Mouse (Mus musculus): ENCODE data around the gene Gon7. TPM values are rescaled to one million over a fixed set of nuclear protein-coding genes. Genes with fewer than 3 reads are reported as not detected.

The Gon7 gene
- polyA plus RNA-seq, 1 experiment from 2014 or later, result 15.1 TPM

GRCm38 (mm10) chr12:102744839-102745238 is 12.8 kb downstream of the Gon7 start:
- Histone ChIP-seq H3K4me1 (ENCODE audit: insufficient read depth, low read depth, low read length) (peaks cover 5% of the 10 kb centered on the region; the same call in 1 of the 2 replicates), H3K36me3 (ENCODE audit: insufficient read depth, low read length) (no peaks in the 10 kb centered on the region), H3K4me3 (ENCODE audit: low read depth, low read length) (0 out of 2 replicates have a peak overlapping the region, but pooled peaks have one; percentile 74), H3K9me3 (ENCODE audit: low read length) (no peaks in the 10 kb centered on the region), H3K27me3 (replicated peaks; ENCODE audit: insufficient read depth, low read length) (no peaks in the 10 kb centered on the region), H3K27ac (ENCODE audit: low read length) (no peak overlapping the region), H3K4me2 (replicated peaks; ENCODE audit: low read depth, low read length) (peak overlapping the region; percentile 92; the same call in 1 of the 2 replicates), H3K9ac (replicated peaks; ENCODE audit: low read depth) (no peak overlapping the region)
- ATAC-seq, result no peak
- TF ChIP-seq CTCF (IDR thresholded peaks at IDR 0.05) (0 out of 2 replicates have a peak, but pooled peaks have one; percentile 17), EP300 (IDR thresholded peaks at IDR 0.05) (no peak)
- peak; percentile 52 for DNase-seq (ENCODE audit: low spot score)
- 46% methylated on average over 6 of the region's 6 CpGs for WGBS

GRCm38 (mm10) chr12:102743589-102744574 is 13.7 kb downstream of the Gon7 start, which contains the start of the genes Moap1 and Tmem251:
Gene Moap1, minus strand, starts transcription at chr12:102743661.
Gene Tmem251, plus strand, starts transcription at chr12:102743762.
- peaks cover 5% of the 10 kb centered on the region; the same call in 1 of the 2 replicates for H3K4me1 ChIP-seq (ENCODE audit: insufficient read depth, low read depth, low read length)
- H3K9ac ChIP-seq (replicated peaks; ENCODE audit: low read depth), result peak within 1 kb of the TSS; percentile 73
- no peaks in the 10 kb centered on the region for H3K27me3 ChIP-seq (replicated peaks; ENCODE audit: insufficient read depth, low read length)
- under 1% methylated on average over 62 of the region's 63 CpGs for WGBS
- H3K9me3 ChIP-seq (ENCODE audit: low read length), result no peaks in the 10 kb centered on the region
- TF ChIP-seq EP300 (IDR thresholded peaks at IDR 0.05), result no peak
- TF ChIP-seq CTCF (IDR thresholded peaks at IDR 0.05), result no peak
- H3K36me3 ChIP-seq (ENCODE audit: insufficient read depth, low read length), result no peaks in the 10 kb centered on the region
- peak within 1 kb of the TSS; percentile 92 for H3K4me2 ChIP-seq (replicated peaks; ENCODE audit: low read depth, low read length)
- ATAC-seq, result peak; percentile 99
- H3K27ac ChIP-seq (ENCODE audit: low read length), result peak within 1 kb of the TSS; percentile 94
- H3K4me3 ChIP-seq (ENCODE audit: low read depth, low read length), result peak within 1 kb of the TSS; percentile 74
- DNase-seq (ENCODE audit: low spot score), result peak; percentile 96

GRCm38 (mm10) chr12:102743036-102743588 is 14.5 kb downstream of the Gon7 start:
- 4% methylated on average over 33 of the region's 33 CpGs for WGBS
- Histone ChIP-seq H3K9me3 (ENCODE audit: low read length) (no peaks in the 10 kb centered on the region), H3K4me2 (replicated peaks; ENCODE audit: low read depth, low read length) (peak overlapping the region; percentile 92), H3K4me1 (ENCODE audit: insufficient read depth, low read depth, low read length) (peaks cover 5% of the 10 kb centered on the region; the same call in 1 of the 2 replicates), H3K27me3 (replicated peaks; ENCODE audit: insufficient read depth, low read length) (no peaks in the 10 kb centered on the region), H3K4me3 (ENCODE audit: low read depth, low read length) (peak overlapping the region; percentile 74), H3K9ac (replicated peaks; ENCODE audit: low read depth) (peak overlapping the region; percentile 73), H3K36me3 (ENCODE audit: insufficient read depth, low read length) (no peaks in the 10 kb centered on the region), H3K27ac (ENCODE audit: low read length) (peak overlapping the region; percentile 94)
- ATAC-seq (peak; percentile 4), DNase-seq (ENCODE audit: low spot score) (no peak)
- TF ChIP-seq EP300 (IDR thresholded peaks at IDR 0.05), result no peak

- no peak overlapping the region for H3K4me3 ChIP-seq (ENCODE audit: low read depth, low read length)
- H3K4me2 ChIP-seq (replicated peaks; ENCODE audit: low read depth, low read length), result no peak overlapping the region
- no peaks in the 10 kb centered on the region for H3K9me3 ChIP-seq (ENCODE audit: low read length)
- TF ChIP-seq CTCF (IDR thresholded peaks at IDR 0.05), result no peak
- TF ChIP-seq EP300 (IDR thresholded peaks at IDR 0.05), result no peak
- peaks cover 5% of the 10 kb centered on the region; the same call in 1 of the 2 replicates for H3K4me1 ChIP-seq (ENCODE audit: insufficient read depth, low read depth, low read length)
- no peak for DNase-seq (ENCODE audit: low spot score)
- no peak overlapping the region for H3K9ac ChIP-seq (replicated peaks; ENCODE audit: low read depth)
- no peak overlapping the region for H3K27ac ChIP-seq (ENCODE audit: low read length)
- H3K36me3 ChIP-seq (ENCODE audit: insufficient read depth, low read length), result no peaks in the 10 kb centered on the region
- H3K27me3 ChIP-seq (replicated peaks; ENCODE audit: insufficient read depth, low read length), result no peaks in the 10 kb centered on the region
- no peak for ATAC-seq
- WGBS, result 69% methylated on average over 7 of the region's 7 CpGs
Observed at GRCm38 (mm10) chr12:102742056-102742455, 15.5 kb downstream of the Gon7 start.

GRCm38 (mm10) chr12:102740285-102740684 is 17.3 kb downstream of the Gon7 start:
- H3K4me3 ChIP-seq (ENCODE audit: low read depth, low read length), result no peak overlapping the region
- H3K27ac ChIP-seq (ENCODE audit: low read length), result no peak overlapping the region
- H3K4me2 ChIP-seq (replicated peaks; ENCODE audit: low read depth, low read length), result no peak overlapping the region
- no peaks in the 10 kb centered on the region for H3K27me3 ChIP-seq (replicated peaks; ENCODE audit: insufficient read depth, low read length)
- peaks cover 5% of the 10 kb centered on the region; the same call in 1 of the 2 replicates for H3K4me1 ChIP-seq (ENCODE audit: insufficient read depth, low read depth, low read length)
- TF ChIP-seq EP300 (IDR thresholded peaks at IDR 0.05) (no peak), CTCF (IDR thresholded peaks at IDR 0.05) (peak; percentile 69)
- ATAC-seq, result no peak
- 59% methylated on average over 3 of the region's 3 CpGs for WGBS
- no peaks in the 10 kb centered on the region for H3K36me3 ChIP-seq (ENCODE audit: insufficient read depth, low read length)
- H3K9me3 ChIP-seq (ENCODE audit: low read length), result no peaks in the 10 kb centered on the region
- DNase-seq (ENCODE audit: low spot score), result peak; percentile 42
- H3K9ac ChIP-seq (replicated peaks; ENCODE audit: low read depth), result no peak overlapping the region

GRCm38 (mm10) chr12:102739096-102739495 is 18.5 kb downstream of the Gon7 start:
- Histone ChIP-seq H3K27ac (ENCODE audit: low read length) (no peak overlapping the region), H3K36me3 (ENCODE audit: insufficient read depth, low read length) (no peaks in the 10 kb centered on the region), H3K9me3 (ENCODE audit: low read length) (no peaks in the 10 kb centered on the region), H3K9ac (replicated peaks; ENCODE audit: low read depth) (no peak overlapping the region), H3K4me2 (replicated peaks; ENCODE audit: low read depth, low read length) (no peak overlapping the region), H3K4me1 (ENCODE audit: insufficient read depth, low read depth, low read length) (no peaks in the 10 kb centered on the region), H3K27me3 (replicated peaks; ENCODE audit: insufficient read depth, low read length) (no peaks in the 10 kb centered on the region), H3K4me3 (ENCODE audit: low read depth, low read length) (no peak overlapping the region)
- ATAC-seq (no peak), DNase-seq (ENCODE audit: low spot score) (no peak)
- WGBS, result 68% methylated on average over 5 of the region's 5 CpGs
- TF ChIP-seq CTCF (IDR thresholded peaks at IDR 0.05), result no peak
- TF ChIP-seq EP300 (IDR thresholded peaks at IDR 0.05), result no peak

All from lung, postnatal 0 days (tissue).